Mouse (Mus musculus) inflammation-experienced regulatory T-cells (primary cell): ENCODE data around the gene Msh4. TPM values are rescaled to one million over a fixed set of nuclear protein-coding genes. Genes with fewer than 3 reads are reported as not detected.

Source experiments
- polyA plus RNA-seq, 2 experiments: library from polyadenylated mRNA; unstranded; fragments of 100-300 nt; shearing (Covaris generic); gene quantifications; one replicate each; pipeline ENCODE4 v1.2.1; 2017

The Msh4 gene
- polyA plus RNA-seq, result under 1 TPM; 0.10 to 0.60 TPM

DNA sequence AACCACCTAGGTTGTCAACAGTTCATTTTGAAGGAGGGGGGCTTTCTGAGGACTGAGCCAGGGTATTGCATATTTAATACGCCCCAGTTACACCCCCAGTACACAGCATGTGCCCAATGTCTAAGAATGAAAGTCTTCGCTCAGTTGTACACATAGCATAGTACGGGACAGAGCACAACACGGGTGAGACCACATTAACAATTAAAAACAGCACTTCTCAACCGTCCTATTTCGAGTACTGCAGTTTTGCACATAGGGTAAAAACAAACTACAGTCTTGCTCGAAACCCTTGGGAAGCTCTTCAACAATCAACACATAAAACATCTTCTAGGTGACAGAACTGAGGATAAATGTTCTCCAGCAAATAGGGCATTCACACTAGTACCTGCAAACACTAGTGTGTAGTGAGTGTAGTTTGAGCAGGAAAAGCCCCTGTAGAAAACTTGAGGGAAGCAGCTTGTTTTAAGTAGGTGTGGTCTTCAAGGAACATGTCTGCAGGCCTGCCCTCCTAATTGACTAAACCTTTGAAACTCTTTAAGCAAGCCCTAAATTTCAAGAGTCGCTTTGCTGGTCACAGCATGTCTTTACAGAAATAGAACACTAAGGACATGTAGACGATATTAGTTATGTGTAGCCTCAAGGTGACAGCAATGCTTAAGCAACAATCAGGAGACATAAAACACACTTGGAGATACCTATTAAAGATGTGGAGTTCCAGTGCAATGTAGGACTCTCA, at the start of gene Msh4:
Gene Msh4, minus strand, starts transcription at position 3 of the 736 bp plus-strand sequence.

GRCm38 (mm10) chr3:153944335-153944990, 38.5 kb upstream of the Msh4 start, which contains the start of gene Acadm:
Gene Acadm (minus strand): TSS chr3:153944632.

DNA sequence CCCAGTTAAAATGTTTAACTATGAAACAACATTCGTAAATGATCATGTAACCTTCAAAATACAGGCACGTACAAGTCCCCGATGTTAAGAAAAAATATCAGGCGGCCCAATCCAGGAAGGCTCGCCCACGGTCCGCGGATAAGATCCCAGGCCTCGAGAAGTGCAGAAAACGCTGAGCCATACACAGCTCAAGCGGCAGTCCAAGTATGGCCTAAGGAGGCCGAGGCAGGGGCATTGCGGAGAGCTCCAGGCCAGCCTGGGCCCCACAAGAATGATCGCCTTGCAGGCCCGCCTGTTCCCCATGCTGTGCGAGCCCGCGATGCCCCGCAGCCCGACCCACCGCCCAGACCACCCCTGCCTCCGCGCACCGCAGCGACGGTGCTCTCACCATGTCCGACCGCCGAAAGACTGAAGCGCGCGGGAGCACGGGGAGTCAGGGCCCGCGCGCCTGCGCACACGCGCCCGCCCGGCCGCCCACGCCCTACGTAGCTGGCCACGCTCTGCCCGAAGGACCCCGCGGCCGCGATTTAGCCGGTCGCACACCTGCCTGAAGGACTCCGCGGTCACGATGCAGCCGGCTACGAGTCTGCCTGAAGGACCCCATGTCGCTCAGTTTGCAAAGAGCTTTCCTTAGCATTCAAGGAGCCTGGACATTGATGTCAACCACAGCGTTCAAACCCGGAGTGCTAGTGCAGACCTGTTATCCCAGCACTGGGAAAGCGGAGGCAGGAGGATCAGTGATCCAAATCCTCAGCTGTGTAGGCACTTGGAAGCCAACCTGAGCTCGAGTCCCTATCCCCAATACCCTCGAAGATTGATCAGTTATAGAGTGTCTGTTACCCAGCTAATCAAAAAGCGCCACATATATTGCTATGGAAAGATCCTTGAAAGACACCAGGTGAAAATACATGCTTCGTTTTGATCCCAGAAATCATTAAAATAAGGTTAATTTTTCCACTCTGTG, 6.9 kb upstream of the Msh4 start, which contains the start of gene Rabggtb:
Gene Rabggtb, minus strand, starts transcription at position 464 of the 964 bp plus-strand sequence.

DNA sequence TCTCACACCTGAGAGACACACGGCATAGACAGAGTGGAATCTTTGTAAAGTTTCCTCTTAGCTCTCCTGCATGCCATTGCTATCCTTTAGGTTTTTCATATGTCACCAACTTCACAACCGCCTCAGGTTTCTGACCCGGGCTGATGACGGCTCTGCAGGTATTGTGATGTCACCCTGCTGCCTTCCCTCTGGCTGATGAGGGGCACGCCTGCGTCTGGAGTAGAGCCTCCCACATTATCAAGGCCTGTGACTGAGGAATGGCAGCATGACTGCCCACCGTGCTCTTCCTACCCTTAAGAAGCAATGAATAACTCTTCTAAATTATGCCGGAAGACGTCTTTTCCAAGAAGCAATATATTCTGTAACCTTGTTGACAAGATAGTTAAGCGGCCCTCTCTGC, 61.9 kb downstream of the Msh4 start, which contains the start of gene Asb17:
Gene Asb17, plus strand, starts transcription at position 180 of the 400 bp plus-strand sequence.

Other genes starting within 250 kb of the Msh4 start
- gene St6galnac3, start 181.0 kb downstream of the Msh4 start, polyA plus RNA-seq, result 10 to 100 TPM; 30.0 to 41.3 TPM
- gene Asb17, start 61.9 kb downstream of the Msh4 start, polyA plus RNA-seq, result 1 to 10 TPM in 1 of 2 experiments, not detected in 1; 1.2 TPM
- gene Rabggtb, start 6.9 kb upstream of the Msh4 start, polyA plus RNA-seq, result 10 to 100 TPM; 25.9 to 40.5 TPM
- gene Acadm, start 38.5 kb upstream of the Msh4 start, polyA plus RNA-seq, result 10 to 100 TPM; 41.4 to 71.7 TPM
- gene Slc44a5, start 67.3 kb upstream of the Msh4 start, polyA plus RNA-seq, result under 1 TPM in 1 of 2 experiments, not detected in 1; 0.16 TPM